Mouse (Mus musculus): ENCODE measurements at regions not wholly inside any gene's neighbourhood (a gene's known extent, or its start where the extent isn't known, plus 50 kb on each side); places are given as distances from the start of the nearest gene placed in this dataset.

GRCm38 (mm10) chrX:19160275-19160930 is 320.7 kb downstream of the Tex13c3 start:
- WGBS, result 74% methylated on average over 3 of the region's 3 CpGs
- no peak for TF ChIP-seq POLR2A (IDR thresholded peaks at IDR 0.05; ENCODE audit: borderline replicate concordance, insufficient read depth, low read length)
- TF ChIP-seq CTCF (IDR thresholded peaks at IDR 0.05; ENCODE audit: borderline replicate concordance, insufficient read depth, low read depth, low read length), result no peak
- no peaks in the 10 kb centered on the region for H3K4me1 ChIP-seq (ENCODE audit: control insufficient read depth, insufficient read depth, low read length)

GRCm38 (mm10) chrX:19157464-19158203 is 323.5 kb downstream of the Tex13c3 start:
- 81% methylated on average over 6 of the region's 6 CpGs for WGBS
- Histone ChIP-seq H3K4me1 (ENCODE audit: control insufficient read depth, insufficient read depth, low read length) (no peaks in the 10 kb centered on the region), H3K4me3 (replicated peaks; ENCODE audit: insufficient read depth, low read depth, low read length) (no peak overlapping the region), H3K27me3 (ENCODE audit: control insufficient read depth, insufficient read depth, low read length) (no peaks in the 10 kb centered on the region), H3K27ac (ENCODE audit: insufficient read depth, low read length) (no peak overlapping the region)
- no peak for TF ChIP-seq CTCF (IDR thresholded peaks at IDR 0.05; ENCODE audit: borderline replicate concordance, insufficient read depth, low read depth, low read length)
- no peak for TF ChIP-seq POLR2A (IDR thresholded peaks at IDR 0.05; ENCODE audit: borderline replicate concordance, insufficient read depth, low read length)
- no peak for DNase-seq

More at GRCm38 (mm10) chrX:19160275-19160930, 320.7 kb downstream of the Tex13c3 start:
- no peak for DNase-seq
- Histone ChIP-seq H3K27me3 (ENCODE audit: control insufficient read depth, insufficient read depth, low read length) (no peaks in the 10 kb centered on the region), H3K4me3 (replicated peaks; ENCODE audit: insufficient read depth, low read depth, low read length) (no peak overlapping the region), H3K27ac (ENCODE audit: insufficient read depth, low read length) (no peak overlapping the region)

DNA sequence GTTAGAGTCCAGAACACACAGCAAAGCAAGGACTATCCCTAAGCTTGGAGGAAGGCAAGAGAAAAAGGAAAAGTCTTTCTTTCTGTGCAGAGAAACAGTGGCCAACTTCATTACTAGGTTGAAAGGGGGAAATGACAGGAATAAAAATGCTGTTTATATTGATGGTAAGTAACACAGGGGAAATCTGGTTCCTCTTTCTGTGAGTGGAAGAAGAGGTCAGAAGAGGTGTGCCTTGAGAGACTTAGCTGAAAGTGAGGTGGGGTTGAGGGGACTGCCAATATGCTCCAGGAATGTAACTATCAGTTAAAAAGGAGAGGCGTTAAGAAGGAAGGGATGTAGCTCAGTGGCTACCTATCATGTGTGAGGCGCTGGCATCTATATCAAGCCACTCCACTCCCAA is 327.5 kb downstream of the Tex13c3 start:
- no peak overlapping the region for H3K4me3 ChIP-seq (replicated peaks; ENCODE audit: insufficient read depth, low read depth, low read length)
- no peaks in the 10 kb centered on the region for H3K4me1 ChIP-seq (ENCODE audit: control insufficient read depth, insufficient read depth, low read length)
- WGBS, result 89% methylated on average over 2 of the region's 2 CpGs
- no peak for TF ChIP-seq POLR2A (IDR thresholded peaks at IDR 0.05; ENCODE audit: borderline replicate concordance, insufficient read depth, low read length)
- no peak for TF ChIP-seq CTCF (IDR thresholded peaks at IDR 0.05; ENCODE audit: borderline replicate concordance, insufficient read depth, low read depth, low read length)
- DNase-seq, result no peak
- H3K27me3 ChIP-seq (ENCODE audit: control insufficient read depth, insufficient read depth, low read length), result no peaks in the 10 kb centered on the region
- H3K27ac ChIP-seq (ENCODE audit: insufficient read depth, low read length), result no peak overlapping the region

DNA sequence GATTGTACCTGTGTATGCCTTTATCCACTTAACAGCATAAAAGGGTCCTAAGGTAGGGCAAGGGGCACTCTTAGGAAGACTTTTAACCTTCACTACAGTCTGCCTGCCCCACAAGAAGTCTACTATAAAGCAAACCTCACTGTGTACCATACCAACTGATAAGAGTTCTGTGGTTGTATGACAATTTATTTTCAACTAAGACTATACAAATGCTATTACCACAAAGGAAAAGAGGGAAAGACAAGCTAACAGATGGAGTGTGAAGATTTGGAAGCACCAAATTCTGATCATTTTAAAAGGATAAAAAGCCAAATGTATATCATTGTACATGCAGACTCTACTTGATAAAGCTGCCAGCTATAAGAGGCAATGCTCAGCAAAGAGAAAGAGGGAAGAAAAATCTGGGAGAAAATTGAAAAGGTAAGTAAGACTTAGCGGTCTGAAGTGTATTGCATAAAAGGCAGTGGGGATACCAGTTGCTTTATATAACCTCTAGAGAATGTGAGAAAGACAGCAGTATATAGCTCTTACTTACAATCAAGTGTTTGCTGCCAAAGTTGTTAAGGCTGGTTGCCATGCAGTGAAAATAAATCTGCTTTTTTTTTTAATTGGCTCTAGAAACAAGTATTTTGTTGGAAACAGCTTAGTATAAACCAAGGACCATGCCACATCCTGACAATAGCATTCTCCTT is 328.8 kb downstream of the Tex13c3 start:
- TF ChIP-seq POLR2A (IDR thresholded peaks at IDR 0.05; ENCODE audit: borderline replicate concordance, insufficient read depth, low read length) (no peak), CTCF (IDR thresholded peaks at IDR 0.05; ENCODE audit: borderline replicate concordance, insufficient read depth, low read depth, low read length) (no peak)
- Histone ChIP-seq H3K4me1 (ENCODE audit: control insufficient read depth, insufficient read depth, low read length) (no peaks in the 10 kb centered on the region), H3K4me3 (replicated peaks; ENCODE audit: insufficient read depth, low read depth, low read length) (no peak overlapping the region), H3K27ac (ENCODE audit: insufficient read depth, low read length) (no peak overlapping the region), H3K27me3 (ENCODE audit: control insufficient read depth, insufficient read depth, low read length) (no peaks in the 10 kb centered on the region)
- WGBS, result 95% methylated on average over 1 of the region's 1 CpGs
- no peak for DNase-seq

DNA sequence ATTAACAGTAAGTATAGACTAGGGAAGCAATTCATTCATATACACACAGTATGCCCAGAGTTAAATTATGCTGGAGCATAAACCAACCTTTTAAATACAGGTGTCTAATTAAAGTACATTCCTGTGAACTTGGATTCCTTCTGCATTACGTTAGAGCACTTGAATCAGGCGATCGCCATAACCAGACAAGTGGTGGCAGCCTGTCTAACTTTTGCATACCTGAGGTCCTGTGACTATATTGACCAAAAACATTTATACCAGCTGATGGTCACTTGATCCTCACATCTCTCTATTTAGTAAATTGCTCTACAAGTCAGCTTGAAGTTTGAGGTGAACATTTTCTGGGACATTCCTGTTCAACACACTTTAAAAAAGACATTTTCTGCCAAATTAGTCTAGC is 330.5 kb downstream of the Tex13c3 start:
- no peak for DNase-seq

GRCm38 (mm10) chrX:19148672-19149071 is 332.4 kb downstream of the Tex13c3 start:
- no peaks in the 10 kb centered on the region for H3K4me1 ChIP-seq (ENCODE audit: control insufficient read depth, insufficient read depth, low read length)
- no peak for TF ChIP-seq CTCF (IDR thresholded peaks at IDR 0.05; ENCODE audit: borderline replicate concordance, insufficient read depth, low read depth, low read length)
- TF ChIP-seq POLR2A (IDR thresholded peaks at IDR 0.05; ENCODE audit: borderline replicate concordance, insufficient read depth, low read length), result no peak
- no peak for DNase-seq
- no peak overlapping the region for H3K4me3 ChIP-seq (replicated peaks; ENCODE audit: insufficient read depth, low read depth, low read length)
- H3K27me3 ChIP-seq (ENCODE audit: control insufficient read depth, insufficient read depth, low read length), result no peaks in the 10 kb centered on the region
- WGBS, result 100% methylated on average over 1 of the region's 1 CpGs
- H3K27ac ChIP-seq (ENCODE audit: insufficient read depth, low read length), result no peak overlapping the region

More for the DNA sequence above, 330.5 kb downstream of the Tex13c3 start:
- H3K4me1 ChIP-seq (ENCODE audit: control insufficient read depth, insufficient read depth, low read length), result no peaks in the 10 kb centered on the region
- WGBS, result 83% methylated on average over 3 of the region's 3 CpGs
- H3K4me3 ChIP-seq (replicated peaks; ENCODE audit: insufficient read depth, low read depth, low read length), result no peak overlapping the region
- H3K27ac ChIP-seq (ENCODE audit: insufficient read depth, low read length), result no peak overlapping the region
- TF ChIP-seq POLR2A (IDR thresholded peaks at IDR 0.05; ENCODE audit: borderline replicate concordance, insufficient read depth, low read length) (no peak), CTCF (IDR thresholded peaks at IDR 0.05; ENCODE audit: borderline replicate concordance, insufficient read depth, low read depth, low read length) (no peak)
- H3K27me3 ChIP-seq (ENCODE audit: control insufficient read depth, insufficient read depth, low read length), result no peaks in the 10 kb centered on the region

GRCm38 (mm10) chrX:19148251-19148650 is 332.9 kb downstream of the Tex13c3 start:
- no peaks in the 10 kb centered on the region for H3K4me1 ChIP-seq (ENCODE audit: control insufficient read depth, insufficient read depth, low read length)
- H3K27me3 ChIP-seq (ENCODE audit: control insufficient read depth, insufficient read depth, low read length), result no peaks in the 10 kb centered on the region
- no peak for DNase-seq
- H3K4me3 ChIP-seq (replicated peaks; ENCODE audit: insufficient read depth, low read depth, low read length), result no peak overlapping the region
- no peak overlapping the region for H3K27ac ChIP-seq (ENCODE audit: insufficient read depth, low read length)
- whole genome bisulfite sequencing, result 92% methylated on average over 3 of the region's 3 CpGs
- no peak for TF ChIP-seq CTCF (IDR thresholded peaks at IDR 0.05; ENCODE audit: borderline replicate concordance, insufficient read depth, low read depth, low read length)
- TF ChIP-seq POLR2A (IDR thresholded peaks at IDR 0.05; ENCODE audit: borderline replicate concordance, insufficient read depth, low read length), result no peak

Measured in cerebellum, adult 2 months (tissue).